ENCODE assay signal across 11 mouse cellular contexts in genomic region chr1:60627367-60627766, GRCm38 (mm10).
DNase-seq lines count a peak whose midpoint lies in the region; ATAC-seq lines count a peak whose summit lies in the region.
"Had no signal": no experiment of that assay in that cellular context is flagged by ENCODE, and none has a peak within 500 bp of the region (broad histone marks: within the 10 kb centered on the region; RNA-seq: fewer than 3 reads in every experiment).

No protein-coding gene starts in this region.

- no peak for ATAC-seq in hindbrain, embryonic 14.5 days (ENCODE audit: low FRiP score)
- peak; percentile 85 for ATAC-seq in megakaryocyte progenitor cell, adult 5-6 weeks (replicated peaks; ENCODE audit: poor library complexity)

- peak overlapping the region; percentile 74 for H3K27ac ChIP-seq in hindbrain, embryonic 10.5 days
- H3K27ac ChIP-seq in hindbrain, embryonic 14.5 days, result no peak overlapping the region
- no peak overlapping the region for H3K27ac ChIP-seq in limb, embryonic 10.5 days
- H3K27ac ChIP-seq: hindbrain, embryonic 15.5 days; liver, embryonic 14.5 days had no signal

- no peaks in the 10 kb centered on the region for H3K36me3 ChIP-seq in hindbrain, embryonic 10.5 days
- H3K36me3 ChIP-seq in hindbrain, embryonic 14.5 days (replicated peaks; ENCODE audit: control insufficient read depth, insufficient read depth), result no peaks in the 10 kb centered on the region
- no peaks in the 10 kb centered on the region for H3K36me3 ChIP-seq in limb, embryonic 10.5 days
- H3K36me3 ChIP-seq: G1E; hindbrain, embryonic 15.5 days had no signal

- H3K27me3 ChIP-seq in hindbrain, embryonic 10.5 days (ENCODE audit: insufficient read depth, poor library complexity, severe bottlenecking), result no peaks in the 10 kb centered on the region
- H3K27me3 ChIP-seq in hindbrain, embryonic 14.5 days (ENCODE audit: control insufficient read depth, insufficient read depth, low read length), result no peaks in the 10 kb centered on the region
- no peaks in the 10 kb centered on the region for H3K27me3 ChIP-seq in limb, embryonic 10.5 days (ENCODE audit: low read depth, poor library complexity, severe bottlenecking)
- H3K27me3 ChIP-seq: hindbrain, embryonic 15.5 days had no signal

- H3K4me1 ChIP-seq in hindbrain, embryonic 10.5 days (replicated peaks), result peaks cover 26% of the 10 kb centered on the region
- peaks cover 11% of the 10 kb centered on the region; the same call in 1 of the 2 replicates for H3K4me1 ChIP-seq in hindbrain, embryonic 14.5 days (replicated peaks; ENCODE audit: control insufficient read depth, insufficient read depth, low read length)
- H3K4me1 ChIP-seq in limb, embryonic 10.5 days, result 0 out of 2 replicates have a peak, but pooled peaks cover 8% of the 10 kb centered on the region
- H3K4me1 ChIP-seq: hindbrain, embryonic 15.5 days had no signal

- H3K4me3 ChIP-seq in hindbrain, embryonic 10.5 days, result no peak overlapping the region
- no peak overlapping the region for H3K4me3 ChIP-seq in hindbrain, embryonic 14.5 days (replicated peaks; ENCODE audit: low read length)
- H3K4me3 ChIP-seq in limb, embryonic 10.5 days, result no peak overlapping the region
- H3K4me3 ChIP-seq: hindbrain, embryonic 15.5 days had no signal

- 43% methylated on average over 4 of the region's 4 CpGs for WGBS in hindbrain, embryonic 10.5 days
- 48% methylated on average over 4 of the region's 4 CpGs for whole genome bisulfite sequencing in hindbrain, embryonic 14.5 days
- WGBS in limb, embryonic 10.5 days, result 62% methylated on average over 4 of the region's 4 CpGs

- no peak for DNase-seq in hindbrain, embryonic 10.5 days (ENCODE audit: low spot score)
- no peak for DNase-seq in hindbrain, embryonic 14.5 days (ENCODE audit: low spot score)
- DNase-seq in thymus, postnatal 14 days, result peak; percentile 10
- no peak for DNase-seq in thymus, postnatal 0 days (ENCODE audit: low spot score)
- no peak for DNase-seq in limb, embryonic 10.5 days (ENCODE audit: low spot score)
- no peak for DNase-seq in layer of hippocampus, adult 11-12 months (ENCODE audit: low spot score)
- DNase-seq: adrenal gland, postnatal 14 days had no signal

- H3K9ac ChIP-seq in hindbrain, embryonic 14.5 days, result no peak overlapping the region
- H3K9ac ChIP-seq: hindbrain, embryonic 15.5 days; liver, embryonic 14.5 days had no signal

- no peak overlapping the region for H3K4me2 ChIP-seq in hindbrain, embryonic 14.5 days (replicated peaks)
- H3K4me2 ChIP-seq: hindbrain, embryonic 15.5 days had no signal

- H3K9me3 ChIP-seq in hindbrain, embryonic 10.5 days, result no peaks in the 10 kb centered on the region
- no peaks in the 10 kb centered on the region for H3K9me3 ChIP-seq in hindbrain, embryonic 14.5 days (ENCODE audit: control insufficient read depth, low read length)
- no peaks in the 10 kb centered on the region for H3K9me3 ChIP-seq in limb, embryonic 10.5 days (replicated peaks)
- H3K9me3 ChIP-seq: G1E; hindbrain, embryonic 15.5 days had no signal
